Mouse (Mus musculus) spleen, postnatal 10 days (tissue): ENCODE measurements around the gene Vps33a.

ENCODE experiments used
- DNase-seq, 2 experiments: peaks; one replicate each; pipeline ENCODE4 v3.0.0; 2021 to 2022; ENCODE audit warnings: low spot score in 2 of 2

The Vps33a gene

DNA sequence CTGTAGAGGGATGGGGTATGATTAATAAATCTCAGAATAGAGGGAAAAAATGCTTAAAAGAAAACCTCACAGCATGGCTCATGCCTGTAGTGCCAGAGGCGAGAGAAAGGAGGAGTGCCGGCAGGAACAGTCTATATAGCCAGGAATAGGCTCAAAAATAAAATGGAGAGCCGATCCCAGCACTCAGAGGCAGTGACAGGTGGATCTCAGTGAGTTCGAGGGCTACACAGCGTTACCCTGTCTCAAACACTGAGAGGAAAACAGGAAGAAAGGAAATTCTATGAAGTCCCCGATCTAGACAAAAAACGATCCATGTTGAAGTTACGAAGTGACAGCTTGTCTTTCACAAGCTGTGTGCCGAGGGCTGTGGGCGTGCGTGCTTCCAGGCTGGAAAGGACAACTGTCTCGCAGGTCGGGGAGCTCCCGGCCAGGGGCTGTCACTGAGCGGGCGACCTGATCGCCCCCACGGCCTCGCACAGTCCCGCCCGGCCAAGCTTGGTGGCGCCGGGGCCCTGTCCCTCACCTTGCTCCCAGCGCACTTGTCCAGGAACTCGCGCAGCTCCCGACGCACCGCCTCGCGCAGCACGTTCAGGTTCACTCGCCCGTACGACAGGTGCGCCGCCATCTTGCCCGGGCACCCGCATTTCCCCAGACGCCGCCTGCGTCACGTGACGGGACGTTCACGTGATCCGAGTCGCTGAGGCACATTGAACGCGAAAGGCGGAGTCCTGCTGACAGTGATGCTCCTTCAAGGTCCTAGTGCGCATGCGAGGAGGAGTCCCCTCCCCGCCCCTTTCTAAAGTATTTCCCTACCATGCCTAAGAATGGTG lies at the start of gene Vps33a:
Gene Vps33a (minus strand): TSS at position 682 of the 830 bp plus-strand sequence.
- peak; percentile 93 to 98 for DNase-seq

DNA sequence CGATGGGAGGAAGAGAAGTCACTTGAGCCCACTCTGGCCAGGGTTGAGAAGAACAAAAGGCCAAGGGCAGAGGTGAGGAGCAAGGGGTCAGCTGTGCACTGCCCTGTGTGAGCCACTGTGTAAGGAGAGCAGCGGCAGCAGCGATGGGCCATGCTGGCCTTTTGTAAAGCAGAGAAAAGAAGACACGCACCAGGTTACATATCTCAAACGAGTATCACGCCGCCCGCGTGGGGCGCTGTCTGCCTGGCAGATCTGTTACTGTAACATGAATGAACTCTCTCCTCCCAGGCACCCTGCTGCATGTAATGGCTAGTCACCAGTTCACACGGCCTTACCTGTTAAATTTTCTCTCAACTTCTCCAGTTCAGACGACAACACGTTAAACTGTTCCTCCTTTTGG lies 49.6 kb upstream of the Vps33a start:
- no peak for DNase-seq

DNA sequence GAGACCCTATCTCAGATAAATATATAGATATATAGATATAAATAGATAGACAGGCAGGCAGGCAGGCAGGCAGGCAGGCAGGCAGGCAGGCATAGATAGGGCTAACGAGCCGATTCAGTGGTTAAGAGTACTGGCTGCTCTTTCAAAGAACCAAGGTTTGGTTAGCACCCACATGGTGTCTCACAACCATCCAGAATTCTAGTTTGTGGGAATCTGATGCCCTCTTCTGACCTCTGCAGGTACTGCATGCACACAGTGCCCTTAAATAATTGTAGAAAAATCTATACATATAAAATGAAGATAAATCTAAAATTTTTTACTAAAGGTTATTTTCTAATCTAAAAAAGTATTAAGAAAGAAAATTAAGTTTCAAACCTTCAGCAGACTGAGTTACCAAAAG lies 45.7 kb upstream of the Vps33a start:
- peak; percentile 21 to 57 for DNase-seq

DNA sequence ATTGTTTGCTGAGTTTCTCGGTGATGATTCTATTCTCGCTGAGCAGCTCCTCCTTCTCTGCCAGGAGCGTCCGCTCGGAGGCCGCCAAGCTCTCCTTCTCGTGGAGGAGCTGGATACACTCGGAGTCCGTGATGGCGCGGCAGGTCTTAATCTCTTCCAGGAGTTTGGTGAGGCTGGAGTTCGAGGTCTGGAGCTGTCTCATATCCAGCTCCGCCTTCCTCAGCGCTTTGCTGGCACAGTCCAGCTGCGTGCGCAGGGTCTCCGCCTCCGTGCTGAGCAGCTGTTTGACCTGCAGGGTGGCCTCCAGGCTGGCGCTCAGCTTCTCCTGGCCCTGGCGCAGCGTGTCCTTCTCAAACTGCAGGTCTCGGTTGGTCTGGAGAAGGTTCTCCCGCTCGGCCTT lies 41.4 kb upstream of the Vps33a start:
- no peak for DNase-seq

DNA sequence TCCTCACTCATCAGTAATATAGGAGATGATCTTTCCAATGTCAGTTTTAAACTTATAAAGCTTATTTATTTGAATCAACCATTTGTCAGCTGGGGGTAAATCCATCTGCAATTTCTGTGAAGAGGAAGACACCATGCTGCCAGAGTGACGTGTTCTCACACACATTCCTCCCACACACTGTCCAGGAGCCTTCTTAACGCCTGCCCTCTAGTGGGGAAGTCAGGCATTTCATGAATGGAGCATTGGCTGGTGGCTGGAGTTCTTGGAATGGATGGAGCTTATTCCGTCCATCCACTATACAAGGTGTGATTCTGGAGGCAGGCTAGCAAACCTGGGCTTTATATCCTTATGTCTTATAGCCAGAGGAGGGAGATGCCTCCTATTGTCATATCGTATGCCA lies 37.0 kb upstream of the Vps33a start:
- peak; percentile 38 to 75 for DNase-seq

DNA sequence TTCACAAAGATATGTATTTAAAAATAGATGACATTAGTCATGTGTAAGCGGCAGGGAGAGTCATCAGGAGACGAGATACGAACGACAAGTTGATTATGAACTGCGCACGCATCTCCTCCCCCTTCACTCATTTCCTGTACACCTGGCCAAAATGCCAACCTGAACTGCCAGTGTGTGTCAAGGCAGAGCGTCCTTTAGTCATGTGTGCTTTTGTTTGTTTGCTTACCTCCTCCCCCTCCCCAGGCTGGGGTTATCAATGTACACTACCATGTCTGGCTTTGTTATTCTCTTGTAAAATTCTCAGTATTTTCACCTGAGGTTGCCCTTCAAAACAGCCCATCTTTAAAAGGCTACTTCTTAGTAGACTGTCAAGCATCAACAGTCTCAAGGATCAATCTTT lies 36.6 kb upstream of the Vps33a start:
- DNase-seq, result no peak

DNA sequence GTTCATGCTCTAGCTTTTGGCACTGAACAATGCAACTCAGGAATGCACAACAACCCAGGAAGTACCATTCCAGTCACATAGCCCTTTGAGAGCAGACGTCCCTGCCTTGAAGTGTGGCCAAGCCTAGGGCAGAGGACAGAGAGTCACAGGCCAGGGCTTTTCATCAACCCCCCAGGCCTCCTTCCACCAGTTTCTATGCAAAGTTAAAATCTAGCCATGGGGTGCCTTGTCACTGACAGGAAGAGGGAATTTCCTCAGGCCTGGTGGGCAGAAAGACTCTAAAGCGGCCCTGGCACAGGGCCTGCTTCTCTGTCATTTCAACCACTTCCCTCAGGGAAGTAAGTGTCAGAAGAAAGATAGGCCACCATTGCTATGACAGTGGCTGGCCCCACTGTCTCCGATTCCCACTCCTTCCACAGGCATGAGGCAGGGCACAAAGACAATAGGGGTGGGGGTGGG lies 34.4 kb upstream of the Vps33a start:
- DNase-seq, result no peak

DNA sequence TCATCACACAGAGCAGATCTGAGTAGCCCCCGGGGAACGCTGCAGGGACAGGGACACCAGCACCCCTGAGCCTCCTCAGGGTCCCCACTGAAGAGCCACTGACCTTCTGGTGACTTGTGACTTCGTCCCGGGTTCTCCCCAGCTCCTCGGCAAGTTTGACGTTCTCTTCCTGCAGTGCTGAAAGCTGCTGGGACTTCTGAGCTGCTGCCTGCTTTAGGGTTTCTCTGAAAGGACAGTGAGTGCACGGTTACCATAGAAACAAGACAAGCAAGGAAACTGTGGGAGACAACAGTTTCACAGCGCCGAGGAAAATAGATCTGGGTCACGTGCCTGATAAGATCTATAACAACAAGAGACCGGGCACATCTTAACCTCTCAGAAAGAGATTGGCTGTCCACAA lies 30.7 kb upstream of the Vps33a start:
- DNase-seq, result no peak

DNA sequence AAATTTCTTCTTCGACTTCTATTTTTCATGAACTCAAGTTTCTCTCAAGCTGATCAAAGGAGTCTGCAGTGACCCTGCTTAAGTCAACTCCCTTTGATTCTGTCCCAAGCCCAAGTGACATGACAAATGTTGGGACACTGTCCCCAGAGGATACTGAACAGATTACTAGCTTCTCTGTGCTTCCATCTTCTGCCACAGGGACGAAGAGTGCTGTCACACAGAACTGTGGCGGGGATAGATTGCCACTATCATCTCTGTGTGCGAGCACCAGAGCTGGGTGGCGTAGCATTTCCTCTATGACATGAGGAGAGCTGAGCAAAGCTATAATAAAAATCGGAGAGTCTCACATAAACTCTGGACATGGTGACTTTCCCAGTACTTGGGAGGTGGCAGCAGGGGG lies 29.3 kb upstream of the Vps33a start:
- no peak for DNase-seq

DNA sequence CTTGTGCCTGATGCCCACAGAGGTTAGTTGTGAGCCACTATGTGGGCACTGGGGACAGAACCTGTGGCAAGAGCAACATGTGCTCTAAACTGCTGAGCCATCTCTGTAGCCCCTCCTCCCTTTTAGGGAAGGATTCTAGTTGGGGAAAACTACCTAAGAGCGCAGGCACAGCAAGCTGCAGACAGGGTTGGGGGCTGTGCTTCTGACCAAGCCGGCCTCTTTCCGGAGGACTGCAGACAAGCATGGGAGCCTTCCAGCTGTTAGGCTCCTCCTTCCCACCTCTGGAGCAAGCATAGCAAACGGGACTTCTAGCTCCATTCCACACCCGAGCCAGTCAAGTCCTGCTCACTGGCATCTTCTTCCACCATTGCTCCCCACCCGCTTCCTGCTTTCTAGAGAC lies 26.5 kb upstream of the Vps33a start:
- DNase-seq, result no peak

DNA sequence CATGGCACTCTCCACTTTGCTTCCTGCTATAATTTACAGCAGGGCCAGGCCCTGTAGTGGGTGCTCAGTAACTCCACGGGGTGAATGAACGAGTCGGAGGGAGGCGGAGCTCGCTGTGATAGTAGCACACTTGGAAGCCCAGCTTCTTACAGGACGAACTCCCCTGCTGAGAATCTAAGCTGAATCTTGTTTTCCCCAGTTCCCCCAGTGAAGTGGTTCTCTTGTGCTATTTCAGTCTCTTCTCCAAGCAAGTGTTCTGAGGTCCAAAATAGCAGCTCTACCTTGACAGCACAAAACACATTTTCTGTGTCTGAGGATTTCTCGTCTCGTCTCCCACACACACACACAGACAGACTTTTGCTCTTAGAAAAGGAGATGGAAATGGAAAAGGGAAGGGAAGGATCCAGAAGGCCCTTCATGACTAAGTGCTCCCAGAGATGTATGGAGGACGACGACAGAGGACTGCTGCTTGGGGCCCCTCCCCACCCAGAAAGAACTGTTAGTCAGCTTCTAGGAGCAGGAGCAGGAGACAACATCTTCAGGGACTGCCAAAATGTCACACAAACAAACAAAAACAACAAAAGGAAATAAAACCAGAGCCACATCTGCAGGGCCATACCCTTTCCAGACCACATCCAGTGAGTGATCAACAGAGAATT lies 20.9 kb upstream of the Vps33a start:
- no peak for DNase-seq

DNA sequence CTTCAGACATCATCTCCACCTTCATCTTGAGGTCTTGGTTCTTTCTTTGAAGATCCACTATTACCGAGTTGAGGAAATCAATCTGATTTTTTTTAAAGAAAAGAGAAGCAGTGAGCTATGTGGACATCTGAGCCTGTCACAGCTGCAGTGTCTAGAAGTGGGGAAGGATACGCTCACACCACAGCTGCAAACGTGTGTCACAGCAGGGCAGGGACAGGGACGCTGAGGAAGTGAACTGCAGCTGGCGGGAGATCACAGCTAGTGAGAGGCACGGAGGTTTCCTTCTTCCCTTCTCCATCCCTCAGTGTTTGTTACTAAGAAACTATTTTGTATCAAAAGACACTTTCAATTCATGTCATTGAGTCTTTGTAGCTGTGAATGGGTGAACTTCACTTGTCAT lies 7.2 kb upstream of the Vps33a start:
- no peak for DNase-seq

DNA sequence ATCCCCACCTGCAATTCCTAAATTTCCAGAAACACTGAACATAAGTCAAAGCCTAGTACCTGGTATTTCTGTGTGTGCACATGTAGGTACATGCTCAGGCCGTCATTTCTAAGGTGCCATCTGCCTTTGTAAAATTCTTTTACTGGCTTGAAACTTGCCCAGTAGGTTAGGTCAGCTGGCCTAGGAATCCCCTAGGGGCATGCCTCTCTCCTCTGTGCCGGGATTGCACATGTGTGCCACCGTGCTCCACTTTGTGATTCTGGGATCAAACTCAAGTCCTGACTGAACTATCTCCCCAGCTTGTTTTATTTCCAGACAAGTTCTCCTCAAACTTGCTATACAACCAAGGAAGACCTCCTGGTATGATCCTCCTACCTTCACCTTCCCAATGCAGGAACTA lies 3.9 kb upstream of the Vps33a start:
- no peak for DNase-seq

DNA sequence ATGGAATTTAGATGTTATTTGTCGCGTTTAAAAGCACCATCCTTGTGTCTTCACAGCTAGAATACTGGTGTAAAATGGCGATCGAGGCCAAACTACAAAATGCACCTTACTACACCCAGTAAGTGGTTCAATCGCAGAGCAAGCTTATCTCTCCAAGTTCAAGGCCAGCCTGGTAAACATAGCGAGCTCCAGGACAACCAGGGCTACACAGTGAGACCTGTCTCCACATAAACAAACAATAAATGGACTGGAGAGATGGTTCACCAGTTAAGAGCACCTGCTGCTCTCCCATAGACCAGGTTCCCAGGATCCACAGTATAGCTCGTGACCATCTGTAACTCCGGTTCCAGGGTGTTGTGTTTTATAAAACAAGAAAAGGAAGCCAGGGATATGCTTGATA lies 524 bp upstream of the Vps33a start:
- no peak for DNase-seq

DNA sequence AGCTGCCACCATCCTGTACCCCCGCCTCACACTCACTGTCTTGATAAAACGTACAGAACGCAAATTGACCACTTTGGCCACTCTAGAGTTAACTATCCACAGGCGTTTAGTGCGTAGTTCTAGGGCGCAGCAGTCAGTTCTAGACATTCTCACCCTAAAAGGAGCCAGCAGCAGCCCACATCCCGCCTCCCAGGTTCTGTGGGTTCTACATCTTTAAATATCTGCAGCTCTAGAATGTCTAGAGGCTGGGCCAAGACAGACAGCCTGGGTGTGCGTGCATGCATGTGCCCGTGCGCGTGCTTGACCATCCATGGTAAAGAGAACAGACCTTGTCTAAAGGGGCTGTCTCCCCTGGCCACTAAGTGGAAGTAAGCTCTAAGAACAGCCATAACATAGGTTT lies 11.7 kb downstream of the Vps33a start:
- peak in 1 of 2 experiments; percentile 4 for DNase-seq

DNA sequence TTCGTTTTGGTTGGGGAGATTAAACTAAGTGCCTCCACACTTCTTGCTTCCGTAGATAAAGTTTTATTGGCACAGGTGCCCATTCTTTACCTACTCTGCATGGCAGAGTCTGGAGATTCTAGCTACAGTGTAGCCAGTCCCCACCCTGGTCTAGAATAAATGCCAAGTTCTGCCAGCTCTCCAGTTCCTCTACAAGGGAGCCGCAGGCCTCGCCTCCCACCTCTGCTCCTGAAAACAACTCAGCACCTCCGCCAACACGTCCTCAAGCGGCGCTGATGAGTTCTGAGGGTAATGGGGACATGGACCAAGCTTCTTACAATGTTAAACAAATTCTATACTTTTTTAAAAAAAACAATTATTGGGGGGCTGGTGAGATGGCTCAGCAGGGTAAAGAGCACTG lies 13.2 kb downstream of the Vps33a start:
- DNase-seq, result peak in 1 of 2 experiments; percentile 10

DNA sequence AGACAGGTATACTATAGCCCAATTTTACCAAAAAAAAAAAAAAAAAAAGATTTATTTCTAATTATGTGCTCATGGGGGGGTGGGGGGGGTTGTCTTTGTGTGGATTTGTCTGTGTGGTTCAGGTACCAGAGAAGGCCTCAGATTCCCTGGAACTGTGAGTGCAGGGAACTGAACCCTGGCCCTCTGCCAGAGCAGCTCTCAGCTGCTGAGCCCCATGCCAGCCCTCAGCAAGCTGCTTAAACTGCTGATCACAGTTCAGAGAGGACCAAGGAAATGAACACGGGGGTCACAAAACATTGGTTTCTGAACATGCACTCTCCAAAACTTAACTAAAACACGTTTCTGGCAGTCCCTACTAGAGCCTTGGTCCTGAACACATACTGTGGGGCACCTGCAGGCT lies 16.4 kb downstream of the Vps33a start:
- DNase-seq, result peak in 1 of 2 experiments; percentile 9

DNA sequence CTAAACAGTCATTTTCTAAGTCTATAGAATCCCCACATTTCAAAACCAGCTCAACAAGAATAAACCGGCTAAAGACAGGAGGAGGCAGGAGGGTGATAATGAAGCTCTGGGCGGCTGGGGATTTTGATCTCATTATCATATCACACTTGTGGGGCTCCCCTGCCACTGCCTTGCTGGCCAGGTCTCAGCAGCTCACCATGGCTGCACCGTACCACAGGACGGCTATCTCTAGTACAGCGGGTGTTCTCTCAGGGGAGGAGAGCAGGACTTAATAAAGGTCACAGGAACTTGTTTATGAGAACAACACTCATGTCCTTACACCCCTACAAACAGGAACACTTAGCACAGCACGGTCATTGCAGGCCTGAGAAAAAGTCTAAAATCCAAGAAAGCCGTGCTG lies 17.1 kb downstream of the Vps33a start:
- peak in 1 of 2 experiments; percentile 10 for DNase-seq

DNA sequence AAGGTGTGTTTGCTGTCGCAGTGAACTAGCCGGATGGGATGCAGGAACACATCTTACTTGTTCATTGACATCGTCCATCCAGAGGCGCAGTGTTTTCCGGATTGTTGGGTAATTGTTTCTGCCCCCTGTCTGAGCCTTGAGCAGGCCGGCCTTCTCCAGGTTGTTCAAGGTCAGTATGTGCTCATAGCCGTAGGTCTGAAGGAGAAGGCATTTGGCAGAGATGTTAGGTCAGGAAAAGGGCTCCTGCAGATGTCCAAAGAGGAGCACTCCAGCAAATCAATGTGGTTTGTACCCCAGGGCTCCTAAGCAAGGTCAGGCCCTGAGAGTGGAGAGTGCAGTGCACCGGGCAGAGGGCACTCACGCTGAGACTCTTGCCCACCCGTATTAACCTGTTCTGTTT lies 39.0 kb downstream of the Vps33a start:
- DNase-seq, result no peak

DNA sequence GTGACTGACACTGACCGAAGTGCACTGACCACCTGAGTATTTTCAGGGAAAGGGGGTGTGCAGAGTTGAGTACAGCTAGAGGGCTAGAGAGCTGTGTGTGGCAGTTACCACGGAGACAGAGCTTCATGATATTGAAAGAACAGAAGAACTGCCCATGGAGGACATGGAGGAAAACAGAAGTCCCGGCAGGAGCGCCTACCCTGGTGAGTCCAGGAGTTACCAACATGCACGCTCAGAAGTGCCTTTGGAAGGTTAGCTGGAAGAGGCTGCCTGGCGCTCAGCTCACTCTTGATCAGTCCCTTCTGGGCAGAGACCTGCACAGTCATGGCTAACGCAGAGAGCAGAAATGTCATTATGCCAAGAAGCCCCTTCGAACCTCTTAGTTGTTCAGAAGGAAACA lies 42.8 kb downstream of the Vps33a start:
- DNase-seq, result no peak

DNA sequence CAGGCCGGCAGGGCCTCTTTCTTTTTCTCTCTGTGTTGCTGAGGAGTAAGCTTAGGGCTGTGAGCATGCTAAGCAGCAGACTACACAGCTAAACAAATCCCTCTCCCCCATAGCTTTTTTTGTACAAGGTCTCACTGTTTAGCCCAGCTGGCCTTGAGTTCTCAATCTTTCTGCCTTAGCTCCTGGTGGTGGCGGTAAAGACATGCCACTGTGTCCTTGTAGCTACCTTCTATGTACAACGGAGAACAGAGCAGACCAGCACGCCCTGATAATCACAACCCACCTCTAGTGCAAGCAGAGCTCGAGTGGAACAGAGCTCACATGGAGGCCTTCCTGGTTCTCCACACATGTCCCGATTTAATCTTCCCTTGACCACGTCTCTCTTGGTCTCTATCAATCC lies 44.2 kb downstream of the Vps33a start:
- DNase-seq, result peak in 1 of 2 experiments; percentile 8

DNA sequence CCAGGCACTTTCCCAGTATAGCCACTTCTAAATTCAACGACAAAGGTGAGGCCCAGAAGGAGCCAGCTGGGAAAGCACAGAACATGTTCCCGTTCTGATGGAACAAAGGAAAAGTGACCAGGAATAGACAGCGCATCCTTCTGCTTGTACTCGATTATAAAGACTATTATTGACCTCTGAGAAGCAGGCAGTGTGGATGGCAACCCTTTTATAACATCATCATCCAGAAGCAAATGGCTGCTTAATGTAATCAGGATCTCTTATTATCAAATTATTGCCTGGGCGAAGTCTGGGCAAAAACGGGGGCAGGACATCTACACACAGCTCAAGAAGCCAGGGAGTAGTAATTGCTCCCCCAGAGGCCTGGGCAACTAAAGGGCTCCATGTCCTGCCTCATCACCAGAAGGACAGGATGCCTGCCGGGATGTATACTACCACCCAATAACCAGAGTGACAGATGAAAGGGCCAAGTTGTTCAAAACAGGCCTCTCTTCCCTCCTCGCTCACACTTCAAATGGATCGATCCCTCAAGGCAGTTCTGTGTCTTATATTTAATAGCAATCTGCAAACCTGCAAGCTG lies 46.8 kb downstream of the Vps33a start:
- peak in 1 of 2 experiments; percentile 3 for DNase-seq

DNA sequence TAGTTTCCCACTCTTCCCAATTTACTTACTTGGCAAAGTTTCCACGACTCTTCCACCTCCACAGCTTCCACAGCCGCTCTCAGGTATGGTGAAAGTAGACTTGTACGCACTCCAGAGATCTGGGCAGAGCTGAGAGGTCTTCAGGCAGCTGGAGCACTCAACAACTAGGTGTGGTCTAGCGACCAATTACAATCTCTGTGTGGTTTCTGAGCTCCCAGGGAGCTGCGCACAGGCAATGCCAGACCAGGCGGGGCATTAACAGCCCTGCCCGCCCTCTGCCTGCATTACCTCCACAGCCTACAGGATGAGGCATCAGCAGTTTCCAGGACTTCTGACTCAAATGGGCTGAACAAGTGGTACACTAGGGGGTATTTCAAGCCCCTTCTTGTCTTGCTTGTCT lies 47.6 kb downstream of the Vps33a start, which contains the start of gene Gm49027:
Gene Gm49027 (minus strand): TSS at position 208 of the 400 bp plus-strand sequence.
- peak in 1 of 2 experiments; percentile 10 for DNase-seq
